Mouse (Mus musculus) CH12.LX (cell line): ENCODE results near the gene Tas2r119.

ENCODE experiments used
- CTCF ChIP-seq, 2 experiments: IDR thresholded peaks in 1 of 2; conservative IDR thresholded peaks in 1 of 2; 2 replicates each; pipeline ENCODE4 v1.5.1; 2011 to 2012; ENCODE audit warnings: low read depth in 2 of 2, low read length in 2 of 2, improper control_type of control experiment in 1 of 2, inconsistent platforms in 1 of 2, mild to moderate bottlenecking in 1 of 2, moderate library complexity in 1 of 2
- E2F4 ChIP-seq: IDR thresholded peaks from 2 replicates; pipeline ENCODE4 v1.6.1; 2011; ENCODE audit warnings: low read depth, low read length, improper control_type of control experiment; ENCODE audit not compliant: insufficient replicate concordance
- GABPA ChIP-seq: IDR thresholded peaks from 2 replicates; pipeline ENCODE4 v1.6.1; 2012; ENCODE audit warnings: low read depth, low read length, improper control_type of control experiment, inconsistent platforms; ENCODE audit not compliant: insufficient replicate concordance
- POLR2AphosphoS2 ChIP-seq: IDR thresholded peaks from 2 replicates; pipeline ENCODE4 v1.6.1; 2011; ENCODE audit warnings: low read depth, low read length, improper control_type of control experiment
- SMC3 ChIP-seq: IDR thresholded peaks from 2 replicates; pipeline ENCODE4 v1.6.1; 2011; ENCODE audit warnings: low read depth, low read length, improper control_type of control experiment
- TCF12 ChIP-seq: IDR thresholded peaks from 2 replicates; pipeline ENCODE4 v1.6.1; 2014; ENCODE audit warnings: low read depth, mild to moderate bottlenecking, inconsistent platforms, low read length, improper control_type of control experiment
- ZMIZ1 ChIP-seq: IDR thresholded peaks from 2 replicates; pipeline ENCODE4 v1.6.1; 2012; ENCODE audit warnings: low read depth, mild to moderate bottlenecking, inconsistent platforms, low read length, improper control_type of control experiment
- ZNF384 ChIP-seq: IDR thresholded peaks from 2 replicates; pipeline ENCODE4 v1.6.1; 2012; ENCODE audit warnings: low read depth, low read length, improper control_type of control experiment, inconsistent platforms

DNA sequence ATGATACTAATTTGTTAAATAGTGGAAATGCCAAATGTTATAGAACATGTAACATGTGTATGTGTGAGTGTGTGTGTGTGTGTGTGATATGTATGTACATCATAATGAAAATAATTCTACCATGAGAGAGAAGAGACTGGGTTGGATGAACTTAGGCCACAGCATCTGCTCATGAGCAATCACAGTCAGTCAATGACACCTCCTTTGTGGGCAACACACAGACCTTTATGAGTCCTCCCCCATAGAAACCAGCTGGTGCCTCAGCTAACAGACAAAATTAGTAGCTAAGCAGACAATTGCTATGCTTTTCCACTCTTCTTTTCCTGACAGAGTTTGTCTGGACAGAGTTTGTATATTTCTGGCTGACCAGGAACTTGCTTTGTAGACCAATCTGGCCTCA lies 7.9 kb downstream of the Tas2r119 start:
- TF ChIP-seq ZNF384 (no peak), CTCF (conservative IDR thresholded peaks at IDR 0.05 in 1 of 2, IDR thresholded peaks at IDR 0.05 in 1 of 2; ENCODE audit: low read depth in 2 of 2, low read length in 2 of 2) (no peak), SMC3 (no peak), E2F4 (no peak), ZMIZ1 (no peak), POLR2AphosphoS2 (no peak), GABPA (no peak), TCF12 (no peak)
